Mouse (Mus musculus): ENCODE data around the gene Agap2. TPM values are rescaled to one million over a fixed set of nuclear protein-coding genes. Genes with fewer than 3 reads are reported as not detected.
A peak's percentile ranks its signal among the peaks of the same experiment; 100 is the strongest.

The Agap2 gene
- polyA plus RNA-seq, 1 experiment from 2014 or later, result 0.26 TPM

GRCm38 (mm10) chr10:127062503-127062902 is 12.6 kb upstream of the Agap2 start:
- Histone ChIP-seq H3K4me2 (ENCODE audit: low read length) (0 out of 2 replicates have a peak overlapping the region, but pooled peaks have one; percentile 47), H3K36me3 (ENCODE audit: control insufficient read depth, insufficient read depth, low read length) (peaks cover 31% of the 10 kb centered on the region), H3K4me1 (replicated peaks; ENCODE audit: control insufficient read depth, insufficient read depth, low read length) (peaks cover 26% of the 10 kb centered on the region), H3K9me3 (ENCODE audit: control insufficient read depth, low read length) (no peaks in the 10 kb centered on the region), H3K4me3 (ENCODE audit: low read depth, low read length) (no peak overlapping the region), H3K9ac (ENCODE audit: low read length) (no peak overlapping the region), H3K27me3 (replicated peaks; ENCODE audit: control insufficient read depth, insufficient read depth, low read length) (0 out of 2 replicates have a peak, but pooled peaks cover 3% of the 10 kb centered on the region), H3K27ac (ENCODE audit: low read depth) (no peak overlapping the region)
- DNase-seq (ENCODE audit: low spot score), result no peak
- WGBS, result 72% methylated on average over 5 of the region's 5 CpGs
- ATAC-seq (replicated peaks; ENCODE audit: low FRiP score, low TSS enrichment, low read depth), result no peak

DNA sequence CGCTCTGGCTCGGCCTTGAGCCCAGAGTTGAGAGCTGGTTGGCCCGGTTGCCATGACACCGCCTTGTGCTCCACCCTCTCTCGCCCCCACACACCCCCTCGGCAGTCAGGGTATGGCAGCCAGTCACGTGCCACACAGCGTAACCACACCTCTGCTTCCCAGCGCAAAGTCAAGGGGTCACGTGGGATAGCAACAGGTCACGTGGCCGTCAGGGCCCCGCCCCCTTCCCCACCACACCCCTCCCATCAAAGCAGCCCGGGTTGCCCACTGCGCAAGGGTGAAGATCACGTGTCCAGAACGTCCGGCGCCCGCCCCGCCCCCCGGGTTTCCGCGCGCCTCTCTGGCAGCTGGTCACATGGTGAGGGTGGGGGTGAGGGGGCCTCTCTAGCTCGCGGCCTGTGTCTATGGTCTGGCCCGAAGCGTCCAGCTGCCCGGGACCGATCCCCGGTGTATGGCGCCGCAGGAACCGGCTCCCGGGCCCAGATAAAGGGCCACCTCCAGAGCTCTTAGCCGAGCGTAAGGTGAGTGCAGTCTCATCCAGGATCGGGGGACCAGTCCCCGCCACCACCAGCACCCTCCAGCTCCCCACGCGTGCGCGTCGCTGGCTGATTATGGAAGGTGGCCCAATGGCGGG is 11.7 kb upstream of the Agap2 start, which contains the start of gene Cdk4:
Cdk4 (plus strand) TSS at position 296 of the 634 bp plus-strand sequence.
- Histone ChIP-seq H3K27ac (ENCODE audit: low read depth) (peak within 1 kb of the TSS; percentile 89), H3K9ac (ENCODE audit: low read length) (peak within 1 kb of the TSS; percentile 97), H3K4me2 (ENCODE audit: low read length) (peak within 1 kb of the TSS; percentile 85), H3K36me3 (ENCODE audit: control insufficient read depth, insufficient read depth, low read length) (peaks cover 39% of the 10 kb centered on the region), H3K4me1 (replicated peaks; ENCODE audit: control insufficient read depth, insufficient read depth, low read length) (peaks cover 22% of the 10 kb centered on the region), H3K9me3 (ENCODE audit: control insufficient read depth, low read length) (no peaks in the 10 kb centered on the region), H3K27me3 (replicated peaks; ENCODE audit: control insufficient read depth, insufficient read depth, low read length) (0 out of 2 replicates have a peak, but pooled peaks cover 3% of the 10 kb centered on the region), H3K4me3 (ENCODE audit: low read depth, low read length) (peak within 1 kb of the TSS; percentile 93)
- WGBS, result under 1% methylated on average over 46 of the region's 46 CpGs
- DNase-seq (ENCODE audit: low spot score) (peak; percentile 98), ATAC-seq (replicated peaks; ENCODE audit: low FRiP score, low TSS enrichment, low read depth) (peak; percentile 91)

DNA sequence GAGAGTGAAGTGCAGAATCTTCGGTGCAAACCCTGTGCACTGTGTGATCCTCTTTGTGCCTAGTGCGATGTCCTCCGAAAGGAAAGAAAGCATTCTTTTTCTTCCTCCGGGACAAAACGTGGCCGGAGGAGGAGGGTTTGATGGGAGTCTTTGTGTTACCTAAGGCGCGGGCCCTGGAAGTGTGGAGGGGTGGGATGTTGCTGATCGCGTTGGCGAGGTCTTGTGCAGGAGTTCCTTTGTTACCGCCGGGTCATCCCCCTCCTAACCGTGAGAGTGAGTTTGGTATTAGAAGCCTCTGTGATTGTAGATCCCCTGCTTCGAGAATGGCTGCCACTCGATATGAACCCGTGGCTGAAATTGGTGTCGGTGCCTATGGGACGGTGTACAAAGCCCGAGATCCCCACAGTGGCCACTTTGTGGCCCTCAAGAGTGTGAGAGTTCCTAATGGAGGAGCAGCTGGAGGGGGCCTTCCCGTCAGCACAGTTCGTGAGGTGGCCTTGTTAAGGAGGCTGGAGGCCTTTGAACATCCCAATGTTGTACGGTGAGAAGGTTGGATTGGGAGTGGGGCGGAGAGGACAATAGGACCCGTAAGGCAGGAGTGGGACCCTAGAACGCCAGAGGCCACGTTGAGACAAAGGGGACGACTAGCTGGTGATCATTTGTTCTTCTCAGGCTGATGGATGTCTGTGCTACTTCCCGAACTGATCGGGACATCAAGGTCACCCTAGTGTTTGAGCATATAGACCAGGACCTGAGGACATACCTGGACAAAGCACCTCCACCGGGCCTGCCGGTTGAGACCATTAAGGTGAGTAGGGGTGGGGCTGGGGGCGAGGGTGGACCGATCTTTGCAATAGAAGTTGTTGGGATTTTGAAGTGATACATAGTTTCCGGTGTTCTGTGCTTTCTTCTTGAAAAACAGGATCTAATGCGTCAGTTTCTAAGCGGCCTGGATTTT is 10.9 kb upstream of the Agap2 start:
- peak; percentile 77 for DNase-seq (ENCODE audit: low spot score)
- Histone ChIP-seq H3K9me3 (ENCODE audit: control insufficient read depth, low read length) (no peaks in the 10 kb centered on the region), H3K9ac (ENCODE audit: low read length) (peak overlapping the region; percentile 97), H3K27me3 (replicated peaks; ENCODE audit: control insufficient read depth, insufficient read depth, low read length) (0 out of 2 replicates have a peak, but pooled peaks cover 3% of the 10 kb centered on the region), H3K27ac (ENCODE audit: low read depth) (peak overlapping the region; percentile 89), H3K4me1 (replicated peaks; ENCODE audit: control insufficient read depth, insufficient read depth, low read length) (peaks cover 22% of the 10 kb centered on the region), H3K4me2 (ENCODE audit: low read length) (peak overlapping the region; percentile 85), H3K4me3 (ENCODE audit: low read depth, low read length) (peak overlapping the region; percentile 93), H3K36me3 (ENCODE audit: control insufficient read depth, insufficient read depth, low read length) (peaks cover 45% of the 10 kb centered on the region)
- no peak; the same call in 1 of the 2 replicates for ATAC-seq (replicated peaks; ENCODE audit: low FRiP score, low TSS enrichment, low read depth)
- 11% methylated on average over 37 of the region's 37 CpGs for WGBS

DNA sequence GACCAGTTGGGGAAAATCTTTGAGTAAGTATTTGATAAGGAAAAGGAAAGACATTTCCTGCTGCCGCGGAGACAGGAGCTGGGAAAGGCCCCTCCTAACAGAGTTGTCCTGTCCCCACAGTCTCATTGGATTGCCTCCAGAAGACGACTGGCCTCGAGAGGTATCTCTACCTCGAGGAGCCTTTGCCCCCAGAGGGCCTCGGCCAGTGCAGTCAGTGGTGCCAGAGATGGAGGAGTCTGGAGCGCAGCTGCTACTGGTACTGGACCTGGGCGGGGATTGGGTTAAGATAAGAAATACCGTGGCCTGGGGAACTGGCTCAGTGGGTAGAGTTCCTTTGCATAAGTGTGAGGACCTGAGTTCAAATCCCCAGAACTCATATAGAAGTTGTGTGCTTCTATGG is 9.1 kb upstream of the Agap2 start:
- 72% methylated on average over 9 of the region's 9 CpGs for WGBS
- H3K36me3 ChIP-seq (ENCODE audit: control insufficient read depth, insufficient read depth, low read length), result peaks cover 45% of the 10 kb centered on the region
- no peak overlapping the region for H3K27ac ChIP-seq (ENCODE audit: low read depth)
- ATAC-seq (replicated peaks; ENCODE audit: low FRiP score, low TSS enrichment, low read depth) (no peak), DNase-seq (ENCODE audit: low spot score) (no peak)
- no peaks in the 10 kb centered on the region for H3K9me3 ChIP-seq (ENCODE audit: control insufficient read depth, low read length)
- no peaks in the 10 kb centered on the region for H3K27me3 ChIP-seq (replicated peaks; ENCODE audit: control insufficient read depth, insufficient read depth, low read length)
- H3K4me2 ChIP-seq (ENCODE audit: low read length), result no peak overlapping the region
- H3K9ac ChIP-seq (ENCODE audit: low read length), result no peak overlapping the region
- H3K4me3 ChIP-seq (ENCODE audit: low read depth, low read length), result no peak overlapping the region
- peaks cover 25% of the 10 kb centered on the region for H3K4me1 ChIP-seq (replicated peaks; ENCODE audit: control insufficient read depth, insufficient read depth, low read length)

GRCm38 (mm10) chr10:127066519-127067018 is 8.5 kb upstream of the Agap2 start:
- DNase-seq (ENCODE audit: low spot score) (no peak), ATAC-seq (replicated peaks; ENCODE audit: low FRiP score, low TSS enrichment, low read depth) (no peak)
- no peaks in the 10 kb centered on the region for H3K9me3 ChIP-seq (ENCODE audit: control insufficient read depth, low read length)
- no peak overlapping the region for H3K4me2 ChIP-seq (ENCODE audit: low read length)
- peaks cover 30% of the 10 kb centered on the region for H3K4me1 ChIP-seq (replicated peaks; ENCODE audit: control insufficient read depth, insufficient read depth, low read length)
- no peak overlapping the region for H3K4me3 ChIP-seq (ENCODE audit: low read depth, low read length)
- H3K27me3 ChIP-seq (replicated peaks; ENCODE audit: control insufficient read depth, insufficient read depth, low read length), result no peaks in the 10 kb centered on the region
- H3K36me3 ChIP-seq (ENCODE audit: control insufficient read depth, insufficient read depth, low read length), result peaks cover 45% of the 10 kb centered on the region
- 89% methylated on average over 14 of the region's 14 CpGs for WGBS
- no peak overlapping the region for H3K27ac ChIP-seq (ENCODE audit: low read depth)
- H3K9ac ChIP-seq (ENCODE audit: low read length), result no peak overlapping the region

DNA sequence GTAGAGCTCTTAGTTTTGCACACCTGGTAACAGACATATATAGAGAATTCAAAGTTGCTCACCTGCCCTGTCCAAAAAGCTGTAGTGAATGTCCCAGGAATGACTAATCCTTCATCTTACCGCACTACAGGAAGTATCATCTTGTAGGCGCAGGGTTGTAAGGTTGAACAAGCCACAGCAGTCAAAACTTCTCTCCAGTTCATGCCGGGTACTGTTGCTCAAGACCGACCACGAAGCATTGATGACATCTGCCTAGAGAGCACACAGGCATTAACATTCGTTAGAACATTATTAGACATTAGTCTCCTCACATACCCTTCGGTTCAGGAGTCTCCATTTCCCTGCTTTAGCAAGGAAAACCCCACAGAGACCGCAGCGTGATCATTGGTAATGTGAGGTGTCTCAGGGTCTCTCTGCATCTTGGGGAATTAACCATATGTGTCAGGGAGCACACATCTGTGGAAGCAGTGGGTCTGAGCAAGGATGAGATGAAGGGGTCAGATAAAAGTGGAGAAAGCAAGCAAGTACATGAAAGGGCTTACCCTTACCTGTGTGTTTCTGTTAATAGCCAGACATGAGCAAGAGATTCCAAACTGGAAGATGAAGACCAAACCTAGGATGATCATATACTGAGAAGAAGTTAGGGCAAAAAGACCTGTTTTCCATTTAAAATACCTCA is 6.6 kb upstream of the Agap2 start:
- peak overlapping the region; percentile 90 for H3K4me2 ChIP-seq (ENCODE audit: low read length)
- WGBS, result 74% methylated on average over 9 of the region's 9 CpGs
- H3K9me3 ChIP-seq (ENCODE audit: control insufficient read depth, low read length), result no peaks in the 10 kb centered on the region
- peak overlapping the region; percentile 79 for H3K4me3 ChIP-seq (ENCODE audit: low read depth, low read length)
- peak overlapping the region; percentile 77 for H3K9ac ChIP-seq (ENCODE audit: low read length)
- no peak for ATAC-seq (replicated peaks; ENCODE audit: low FRiP score, low TSS enrichment, low read depth)
- DNase-seq (ENCODE audit: low spot score), result no peak
- H3K4me1 ChIP-seq (replicated peaks; ENCODE audit: control insufficient read depth, insufficient read depth, low read length), result peaks cover 22% of the 10 kb centered on the region
- H3K27ac ChIP-seq (ENCODE audit: low read depth), result peak overlapping the region; percentile 89
- H3K36me3 ChIP-seq (ENCODE audit: control insufficient read depth, insufficient read depth, low read length), result peaks cover 45% of the 10 kb centered on the region
- H3K27me3 ChIP-seq (replicated peaks; ENCODE audit: control insufficient read depth, insufficient read depth, low read length), result no peaks in the 10 kb centered on the region

DNA sequence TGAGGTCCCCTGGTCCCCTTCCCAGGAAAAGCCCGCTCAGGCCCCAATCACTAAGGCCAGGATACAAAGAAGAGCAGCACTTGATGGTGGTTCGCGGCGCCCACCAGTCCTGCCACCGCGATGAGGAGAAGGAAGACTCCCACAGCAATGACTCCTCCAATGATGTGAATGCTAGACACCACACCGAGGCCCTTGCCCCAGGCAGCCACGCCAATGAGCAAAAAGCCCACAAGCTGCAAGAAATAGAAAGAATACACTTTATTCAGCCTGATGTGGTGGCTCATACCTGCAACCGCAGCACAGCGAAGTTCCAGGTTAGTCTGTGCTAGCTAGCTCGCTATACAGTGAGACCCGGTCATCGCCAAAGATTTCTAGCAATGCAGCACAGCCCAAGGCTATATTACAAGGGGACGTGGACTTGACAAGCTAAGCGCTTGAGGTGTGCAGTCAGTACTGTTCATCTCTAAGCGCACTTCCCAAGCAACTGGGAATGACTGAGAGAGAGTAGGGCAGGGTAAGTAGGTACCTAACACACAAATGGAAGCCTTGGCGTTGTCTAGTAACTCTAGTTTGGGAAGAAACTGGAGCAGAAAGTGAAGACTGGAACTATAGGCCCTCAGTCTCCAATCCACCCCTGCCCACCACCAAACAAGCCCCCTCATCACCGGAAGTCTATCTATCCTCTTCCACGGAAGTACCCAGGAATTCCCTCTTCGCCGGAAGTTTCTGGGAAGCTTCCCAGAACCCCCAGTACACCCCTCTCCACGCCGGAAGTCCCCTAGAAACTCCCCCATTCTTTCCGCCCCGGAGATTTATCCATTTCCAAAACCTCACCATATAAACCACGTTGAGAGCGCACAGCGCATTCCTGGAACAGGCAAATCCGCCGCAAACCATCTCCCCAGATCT is 5.5 kb upstream of the Agap2 start:
- Histone ChIP-seq H3K9ac (ENCODE audit: low read length) (peak overlapping the region; percentile 77), H3K4me1 (replicated peaks; ENCODE audit: control insufficient read depth, insufficient read depth, low read length) (peaks cover 22% of the 10 kb centered on the region), H3K4me2 (ENCODE audit: low read length) (peak overlapping the region; percentile 90), H3K27ac (ENCODE audit: low read depth) (peak overlapping the region; percentile 89), H3K36me3 (ENCODE audit: control insufficient read depth, insufficient read depth, low read length) (peaks cover 44% of the 10 kb centered on the region), H3K27me3 (replicated peaks; ENCODE audit: control insufficient read depth, insufficient read depth, low read length) (no peaks in the 10 kb centered on the region), H3K9me3 (ENCODE audit: control insufficient read depth, low read length) (no peaks in the 10 kb centered on the region), H3K4me3 (ENCODE audit: low read depth, low read length) (peak overlapping the region; percentile 79)
- WGBS, result 6% methylated on average over 30 of the region's 30 CpGs
- DNase-seq (ENCODE audit: low spot score) (peak; percentile 86), ATAC-seq (replicated peaks; ENCODE audit: low FRiP score, low TSS enrichment, low read depth) (peak; percentile 41)

Measured in intestine, embryonic 14.5 days (tissue).